Mouse (Mus musculus) common myeloid progenitor, adult 5-6 weeks (primary cell): ENCODE measurements at regions not wholly inside any gene's neighbourhood (a gene's known extent, or its start where the extent isn't known, plus 50 kb on each side); places are given as distances from the start of the nearest gene placed in this dataset.

Experiments
- ATAC-seq: replicated peaks from 2 replicates; pipeline ENCODE4 v1.8.0; 2016; ENCODE audit warnings: low read depth, mild to moderate bottlenecking, moderate TSS enrichment, inconsistent platforms; ENCODE audit not compliant: poor library complexity, severe bottlenecking

DNA sequence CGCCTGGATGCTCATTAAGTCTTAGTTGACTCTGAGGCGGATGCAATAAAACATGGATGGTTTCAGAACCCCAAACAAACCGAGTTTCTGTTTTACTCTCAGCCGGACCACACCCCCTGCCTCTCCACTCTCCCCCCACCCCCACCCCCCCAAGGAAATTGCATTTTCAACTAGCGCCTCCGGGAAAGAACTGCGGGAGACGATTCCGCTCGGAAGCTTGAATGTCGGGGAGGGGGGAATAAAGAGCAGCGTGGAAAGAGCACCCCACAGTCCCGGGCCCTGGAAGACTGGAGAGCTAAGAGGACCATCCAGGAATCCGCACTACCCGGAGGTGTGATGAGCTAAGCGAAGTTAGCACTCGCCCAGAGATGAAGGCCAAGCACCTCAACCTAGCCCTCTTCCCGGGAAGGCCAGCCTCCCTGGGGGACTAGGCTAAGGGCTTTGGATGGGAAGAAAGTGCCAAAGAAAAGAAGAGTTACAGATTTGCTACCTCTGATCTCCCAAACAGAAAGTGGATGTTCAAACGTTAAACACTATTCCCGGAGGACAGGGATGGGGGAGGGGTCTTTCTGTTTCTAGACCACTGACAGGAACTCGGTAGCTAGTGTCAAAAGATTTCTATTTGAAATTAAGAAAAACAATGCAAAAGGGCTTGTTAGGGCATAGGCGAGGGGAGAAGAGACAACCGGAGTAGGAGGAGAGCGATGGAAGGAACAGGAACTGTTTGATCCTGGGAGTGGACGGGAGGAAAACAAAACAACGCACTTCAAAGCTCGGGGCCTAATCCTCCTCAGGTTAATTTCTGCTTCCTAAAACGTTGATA lies 258.6 kb upstream of the Nfe2l3 start:
- ATAC-seq: no peak

DNA sequence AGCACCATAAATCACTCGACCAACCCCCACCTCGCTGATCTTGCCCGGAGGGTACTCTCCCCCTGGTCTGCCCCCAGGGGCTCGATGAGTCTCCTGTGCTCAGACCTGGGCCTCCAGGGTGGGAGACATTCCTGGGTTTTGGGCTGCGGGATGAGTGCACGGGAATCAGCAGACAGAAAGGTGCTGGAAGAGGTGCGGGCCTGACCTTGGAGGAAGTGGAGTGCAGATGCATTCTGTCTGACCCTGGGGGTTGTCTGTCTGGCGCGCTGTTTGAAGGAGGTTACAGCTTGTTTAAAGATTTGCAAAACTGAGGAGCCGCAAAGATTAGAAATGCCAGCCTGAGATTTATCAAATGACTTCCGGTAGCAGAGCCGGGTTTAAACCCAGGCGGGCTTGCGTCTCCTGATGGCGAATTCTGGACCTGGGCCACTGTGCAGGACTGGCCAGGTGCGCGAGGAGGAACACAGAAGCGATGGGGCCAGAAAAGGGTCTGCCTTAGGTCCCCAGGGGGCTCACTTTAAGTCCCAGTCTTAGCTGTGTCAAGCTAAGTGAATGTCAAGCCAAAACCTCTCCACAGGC lies 257.9 kb upstream of the Nfe2l3 start:
- ATAC-seq: no peak

DNA sequence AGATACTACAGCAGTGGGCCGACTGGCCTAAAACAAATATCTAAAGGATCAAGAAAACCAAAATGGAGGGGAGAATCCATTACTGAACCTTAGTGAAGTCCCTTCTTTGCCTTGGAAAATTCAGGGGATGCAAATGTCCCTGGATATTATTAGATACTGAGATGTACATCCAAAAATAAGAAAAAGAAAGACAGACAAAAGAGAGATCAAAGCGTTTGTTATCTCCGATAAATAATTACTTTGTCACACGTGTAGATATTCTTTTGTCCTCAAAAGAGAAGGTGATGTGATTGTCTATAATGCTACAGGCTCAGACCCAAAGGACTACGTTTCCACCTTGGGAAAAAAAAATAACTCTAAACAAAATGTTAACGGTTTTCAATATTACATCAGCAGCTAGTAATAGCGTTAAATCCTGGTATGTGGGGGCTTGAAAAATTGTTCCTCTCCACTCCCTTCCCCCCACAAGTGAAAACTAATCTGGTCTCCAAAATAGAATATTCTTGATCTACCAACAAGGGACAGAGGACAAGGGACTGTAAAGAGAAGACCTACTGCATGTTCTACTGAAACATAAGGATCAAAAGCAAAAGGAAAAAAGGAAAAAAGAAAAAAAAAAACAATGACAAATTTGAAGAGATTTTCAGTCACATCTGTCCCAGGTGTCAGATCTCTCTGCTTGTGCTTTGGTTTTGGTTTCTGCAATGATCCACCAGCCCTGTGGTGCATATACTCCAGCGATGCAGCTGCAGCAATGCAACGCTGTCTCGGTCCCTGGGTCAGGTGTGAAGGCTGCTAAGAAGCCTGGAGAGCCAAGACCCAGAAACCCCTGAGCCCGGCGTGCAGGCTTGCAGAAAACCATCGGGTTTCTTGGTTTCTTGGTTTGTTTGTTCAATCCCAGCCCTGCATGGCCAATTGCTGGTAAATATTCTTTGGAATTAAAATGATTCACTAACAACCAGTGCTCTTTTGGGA lies 256.6 kb upstream of the Nfe2l3 start:
- ATAC-seq: no peak

DNA sequence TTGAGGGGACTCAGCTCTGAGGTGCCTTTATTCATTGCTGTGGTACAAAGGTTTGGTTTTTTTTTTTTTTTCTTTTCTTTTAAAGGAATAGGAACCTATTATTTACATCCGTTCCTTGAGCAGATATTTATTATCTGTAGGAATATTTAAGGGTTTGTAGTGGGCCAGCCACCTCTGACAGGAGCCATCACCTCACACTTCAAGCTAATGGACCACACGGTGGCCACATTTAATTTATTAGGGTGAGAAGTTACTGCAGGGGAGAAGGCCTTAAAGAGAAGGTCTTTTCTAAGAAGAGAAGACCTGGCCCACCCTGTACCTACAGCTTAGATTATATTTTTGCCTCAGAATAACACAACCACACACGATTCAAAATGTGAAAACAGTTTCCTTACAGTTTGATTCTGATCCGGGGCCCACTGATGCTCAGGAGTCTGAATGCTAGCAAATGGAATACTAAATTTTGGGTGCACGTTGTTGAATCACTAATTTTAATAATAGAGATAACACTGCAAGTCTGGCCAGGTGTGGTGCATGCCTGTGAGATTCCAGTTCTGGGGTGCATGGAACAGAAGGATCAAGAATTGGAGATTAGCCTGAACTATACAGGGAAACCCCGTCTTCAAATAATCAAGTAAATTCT lies 255.6 kb upstream of the Nfe2l3 start:
- no peak for ATAC-seq

DNA sequence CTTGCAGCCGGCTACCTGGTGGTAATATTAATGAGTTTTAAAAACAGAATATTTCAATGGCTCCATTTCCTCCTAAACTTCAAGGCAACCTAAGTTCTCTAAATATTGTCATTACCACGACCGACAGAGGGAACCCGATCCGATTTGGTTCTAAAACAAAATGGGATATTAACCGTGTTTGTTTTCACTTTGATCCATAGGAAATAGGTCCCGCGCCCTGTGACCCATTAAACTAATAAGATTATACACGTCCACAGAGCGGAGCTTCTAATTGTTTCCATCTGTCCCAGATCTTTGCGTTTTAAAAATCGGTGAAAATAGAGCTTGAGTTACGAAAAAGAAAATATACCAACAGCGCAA lies 254.8 kb upstream of the Nfe2l3 start:
- no peak for ATAC-seq

DNA sequence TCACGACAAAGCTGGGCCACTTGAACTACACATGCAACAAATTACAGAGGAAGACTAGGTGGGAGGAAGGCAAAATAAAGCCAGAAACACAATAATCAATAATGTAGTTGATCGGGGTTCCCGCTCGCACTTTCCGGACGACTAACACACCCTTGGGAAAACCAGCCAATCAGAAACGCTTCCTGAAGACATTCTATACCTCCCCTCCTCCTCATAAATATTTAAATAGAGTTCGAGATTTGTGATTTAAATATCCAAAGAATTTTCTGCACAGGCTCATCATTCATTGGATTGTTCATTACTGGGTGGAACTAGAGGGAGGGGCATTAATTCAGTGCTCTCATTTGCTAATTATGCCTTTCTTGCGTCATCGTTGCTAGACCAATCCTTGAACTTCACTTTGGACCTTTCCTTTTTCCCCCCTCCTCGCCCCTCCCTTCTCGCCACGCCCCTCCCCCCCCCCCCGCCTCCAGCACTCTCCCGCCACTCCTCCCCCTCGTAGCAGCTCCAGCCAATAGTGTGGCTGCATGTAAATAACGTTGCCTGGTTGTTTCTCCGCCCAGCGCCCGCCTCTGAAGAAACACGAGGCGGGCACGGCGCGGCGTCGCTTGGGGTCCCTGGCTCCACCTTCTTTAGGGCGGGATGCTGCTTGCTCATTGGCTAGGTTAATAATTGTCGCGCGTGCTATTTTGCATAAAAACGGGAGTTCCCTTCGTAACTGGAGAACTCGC lies 254.2 kb upstream of the Nfe2l3 start:
- peak; percentile 97 for ATAC-seq

DNA sequence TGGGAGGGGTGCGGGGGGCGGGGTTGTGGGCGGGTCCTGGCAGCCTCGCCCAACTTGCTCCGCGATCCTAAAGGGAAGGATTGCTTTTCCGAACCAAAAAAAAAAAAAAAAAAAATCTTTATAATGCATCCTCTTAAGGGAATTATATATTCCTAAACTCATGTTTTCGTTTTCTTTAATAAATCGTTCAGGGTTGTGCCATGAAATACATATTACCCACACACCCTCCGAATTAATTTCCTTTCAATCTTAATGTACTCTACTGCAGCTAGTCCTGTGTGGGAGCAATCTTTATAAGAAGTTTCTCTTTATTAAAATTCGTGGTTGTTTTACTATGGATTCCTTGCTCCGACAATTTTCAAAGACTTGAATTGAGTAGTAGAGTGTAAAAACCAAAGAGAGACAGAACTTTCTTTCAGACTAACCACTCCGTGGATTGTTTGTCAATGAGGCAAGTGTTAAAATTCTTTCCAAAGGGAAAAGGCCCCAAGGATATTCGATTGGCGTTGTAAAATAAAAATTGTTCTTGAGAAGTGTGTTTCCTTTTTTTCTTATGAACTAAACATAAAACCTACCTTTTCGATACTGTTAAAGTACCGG lies 253.6 kb upstream of the Nfe2l3 start:
- no peak for ATAC-seq

DNA sequence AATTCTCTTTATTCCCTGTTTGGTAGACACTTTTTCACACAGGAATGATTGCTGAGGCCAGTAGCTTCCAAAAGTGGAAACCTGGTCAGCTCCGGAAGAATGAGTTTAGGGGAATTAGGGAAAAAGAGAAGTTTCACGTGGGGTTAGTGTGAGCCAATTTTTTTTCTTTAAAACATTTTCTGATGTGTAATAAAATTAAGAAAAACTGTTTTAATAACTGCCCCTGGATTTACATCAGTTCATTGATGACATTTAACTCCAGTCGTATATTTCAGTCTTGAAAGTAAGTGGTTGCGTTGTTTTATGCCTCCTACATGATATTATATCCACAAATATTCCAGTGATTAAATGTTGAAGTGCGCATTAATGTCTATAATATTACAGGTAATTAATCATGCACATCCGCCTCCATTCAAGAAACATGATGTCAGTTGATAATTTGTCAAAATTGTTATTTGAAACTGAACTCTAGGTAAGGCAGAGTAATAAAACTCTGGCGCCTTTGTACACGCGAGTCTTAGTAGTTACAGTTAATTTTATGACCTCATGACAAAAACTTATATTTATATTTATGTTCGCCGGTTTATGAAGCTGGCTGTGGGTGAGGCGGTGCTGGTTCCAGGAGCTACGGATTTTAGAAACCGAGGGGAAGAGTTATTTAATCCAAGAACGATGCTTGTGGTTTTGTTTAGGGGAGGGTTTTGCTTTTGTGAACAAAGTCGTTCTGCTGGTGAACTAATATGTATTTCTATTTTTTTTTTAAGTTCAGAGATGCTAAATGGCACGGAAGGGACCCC lies 252.5 kb upstream of the Nfe2l3 start:
- no peak for ATAC-seq

DNA sequence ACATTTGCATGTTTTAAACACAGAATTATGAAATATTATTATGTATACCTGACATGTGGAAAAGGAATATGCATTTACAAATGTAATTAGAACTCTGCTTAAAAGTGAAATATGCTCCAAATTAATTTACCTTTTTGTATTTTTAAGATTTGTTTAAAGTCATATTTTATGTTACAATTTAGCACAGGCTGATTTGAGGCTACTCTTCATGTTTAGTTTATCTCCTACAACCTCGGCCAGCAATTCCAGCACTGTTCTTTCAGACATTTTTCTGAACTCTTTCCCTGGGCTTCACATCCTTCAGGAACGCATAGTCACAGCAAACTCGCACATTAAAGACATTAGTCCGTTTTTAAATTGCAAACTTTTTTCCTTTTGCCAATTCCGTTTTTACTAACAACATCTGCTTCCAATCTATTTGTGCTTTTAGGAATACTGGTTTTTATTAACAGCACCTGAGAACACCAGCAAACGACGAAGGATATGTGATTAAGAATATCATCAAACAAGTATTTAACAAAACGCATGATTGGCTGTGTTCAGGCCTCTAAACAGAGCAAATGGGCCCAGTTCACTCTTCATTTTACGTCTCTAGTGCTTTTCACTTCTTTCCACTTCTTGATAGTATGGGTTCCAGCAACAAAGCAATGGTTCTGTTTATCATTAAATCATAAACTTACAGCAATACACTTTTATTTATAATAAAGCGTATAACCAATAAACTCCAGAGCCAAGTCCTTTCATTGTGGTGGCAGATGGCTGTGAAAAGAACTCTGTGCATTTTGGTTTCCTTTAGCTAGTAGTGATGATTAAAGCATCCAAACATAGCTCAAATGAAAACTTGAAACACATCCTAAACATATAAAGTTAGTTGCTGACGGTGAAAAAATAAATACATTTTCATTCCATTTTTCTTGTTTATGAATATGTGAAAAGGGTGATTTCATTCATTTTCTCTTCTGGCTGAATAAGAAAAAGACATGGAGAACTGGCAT lies 251.3 kb upstream of the Nfe2l3 start:
- no peak for ATAC-seq

DNA sequence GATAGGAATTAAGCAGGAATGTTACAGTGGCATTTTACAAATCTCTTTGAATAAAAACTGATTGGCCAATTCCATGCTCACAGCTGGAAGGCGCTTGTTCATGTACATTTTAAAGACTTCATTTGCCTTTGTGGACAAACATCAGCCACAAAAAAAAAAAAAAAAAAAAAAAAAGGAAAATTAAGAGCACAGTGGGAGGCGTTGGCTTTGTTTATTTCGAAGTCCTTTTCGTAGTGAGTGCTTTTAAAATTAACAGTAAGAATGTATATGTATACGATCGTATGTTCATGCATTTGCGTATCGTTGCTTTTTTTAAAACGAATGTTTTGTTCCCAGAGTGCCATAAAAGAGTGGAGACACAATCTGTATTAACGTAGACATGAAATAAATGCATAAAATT lies 250.6 kb upstream of the Nfe2l3 start:
- no peak for ATAC-seq

DNA sequence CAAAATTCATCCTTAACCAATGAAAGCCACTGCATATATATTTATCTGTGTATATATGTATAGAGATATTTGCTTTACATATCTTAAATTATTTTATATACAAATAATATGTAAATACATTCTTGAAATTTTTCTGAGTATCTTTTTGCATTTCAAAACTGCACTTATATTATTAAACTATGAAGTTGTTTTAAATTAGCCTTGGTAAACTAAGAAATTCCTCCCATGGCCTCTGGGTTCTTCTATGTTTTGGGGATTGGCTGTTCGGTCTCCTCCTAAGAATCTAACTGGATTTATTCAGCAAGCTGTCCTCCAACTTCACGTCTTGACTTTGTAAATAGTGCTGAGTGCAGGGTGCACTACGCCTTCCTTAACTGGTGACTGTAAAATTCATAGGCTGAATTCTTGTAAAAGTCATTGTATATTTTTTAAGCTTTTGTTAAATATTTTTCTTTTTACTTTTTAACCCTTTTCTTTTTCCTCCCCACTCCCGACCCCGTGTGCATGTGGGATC lies 249.6 kb upstream of the Nfe2l3 start:
- no peak for ATAC-seq

DNA sequence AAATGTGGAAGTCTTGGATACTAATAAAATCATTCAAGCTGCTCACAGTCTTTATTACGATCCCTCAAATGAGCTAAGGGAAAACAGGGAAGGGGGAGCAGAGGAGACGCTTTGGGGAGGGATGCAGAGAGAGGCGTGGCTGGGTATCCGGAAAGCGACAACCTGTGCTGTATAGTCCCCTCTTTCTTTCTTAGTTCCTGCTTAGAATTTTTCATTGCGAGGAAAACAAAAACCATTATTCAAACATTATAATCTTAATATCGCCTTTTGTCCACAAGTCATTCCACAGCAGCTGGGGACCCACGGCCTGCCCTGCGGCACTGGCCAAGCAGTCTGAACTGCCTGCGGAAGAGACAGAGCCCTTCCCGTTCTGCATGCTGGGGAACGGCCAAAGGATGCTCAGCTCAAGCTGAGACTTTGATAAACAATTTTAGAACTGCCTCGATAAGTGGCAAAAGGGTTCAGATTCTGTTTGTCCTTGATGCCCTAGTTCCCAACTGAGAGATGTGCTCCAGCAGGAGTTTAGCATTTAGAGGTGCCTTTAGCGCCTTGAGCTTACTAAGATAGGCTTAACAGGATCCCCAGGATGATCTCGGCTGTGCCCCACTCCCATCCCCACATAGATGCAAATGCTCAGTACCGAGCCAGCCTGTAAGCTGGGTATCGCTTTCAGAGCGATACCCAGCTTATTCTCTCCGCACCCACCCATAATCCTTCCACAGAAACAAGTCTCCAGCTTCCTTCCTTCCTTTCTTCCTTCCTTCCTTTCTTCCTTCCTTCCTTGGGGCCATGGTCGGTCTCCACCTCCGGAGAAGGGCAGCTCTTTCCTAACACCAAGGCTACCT lies 248.7 kb upstream of the Nfe2l3 start:
- no peak for ATAC-seq

DNA sequence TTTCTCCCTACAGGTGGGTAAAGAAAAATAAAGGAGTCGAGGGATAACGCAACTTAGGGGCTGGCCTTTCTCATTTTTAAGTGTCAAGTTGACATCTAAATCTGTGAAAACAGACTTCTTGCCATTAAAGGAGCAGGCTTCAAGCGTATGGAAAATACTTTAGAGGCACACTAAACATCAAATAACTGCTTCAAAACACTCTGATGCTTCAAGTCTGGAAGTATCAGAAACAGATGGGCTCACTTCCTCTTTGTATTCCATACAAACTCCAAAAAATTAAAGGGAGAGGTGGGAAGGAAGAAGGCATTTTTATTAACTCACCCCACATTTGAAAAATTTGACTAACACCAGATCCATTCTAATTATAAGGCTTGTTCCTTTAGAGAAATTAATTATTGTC lies 248.0 kb upstream of the Nfe2l3 start:
- ATAC-seq: no peak

DNA sequence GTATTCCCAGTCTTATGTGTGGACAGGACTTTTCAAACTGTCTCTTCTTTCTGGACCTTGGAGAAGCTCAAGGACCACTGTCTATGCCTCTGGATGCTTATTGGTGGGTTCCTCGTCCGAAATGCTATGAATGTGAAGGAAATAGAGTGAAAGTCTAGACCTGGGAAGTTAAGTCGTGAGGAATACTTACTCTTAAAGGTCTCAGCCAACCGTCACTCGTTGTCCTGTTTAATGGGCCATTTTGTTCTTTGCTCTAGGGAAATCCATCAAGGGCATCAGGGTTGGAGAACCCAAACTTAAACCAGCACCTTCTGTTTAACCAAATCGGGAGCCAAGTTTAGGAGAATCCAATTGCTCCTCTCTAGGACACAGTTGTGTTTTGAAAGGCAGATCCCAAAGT lies 247.3 kb upstream of the Nfe2l3 start:
- no peak for ATAC-seq

DNA sequence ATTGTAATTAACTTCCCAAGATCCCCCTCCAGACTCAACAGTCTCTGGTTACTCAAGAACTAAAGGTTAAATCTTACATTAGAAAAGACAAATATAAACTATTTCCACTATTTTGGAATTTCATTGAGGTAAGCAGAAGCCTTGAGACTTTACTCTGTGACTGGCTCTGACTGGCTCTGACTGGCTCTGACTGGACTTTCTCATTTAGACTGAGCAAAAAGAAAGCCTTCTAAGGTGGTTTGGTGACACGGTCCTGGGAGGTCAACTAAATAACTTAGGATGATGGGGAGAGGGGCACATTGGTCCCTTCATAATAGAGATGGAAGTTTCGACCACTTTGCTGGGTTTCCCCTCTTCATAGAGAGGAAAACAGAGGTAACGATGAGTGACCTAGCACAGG lies 243.3 kb upstream of the Nfe2l3 start:
- no peak for ATAC-seq

DNA sequence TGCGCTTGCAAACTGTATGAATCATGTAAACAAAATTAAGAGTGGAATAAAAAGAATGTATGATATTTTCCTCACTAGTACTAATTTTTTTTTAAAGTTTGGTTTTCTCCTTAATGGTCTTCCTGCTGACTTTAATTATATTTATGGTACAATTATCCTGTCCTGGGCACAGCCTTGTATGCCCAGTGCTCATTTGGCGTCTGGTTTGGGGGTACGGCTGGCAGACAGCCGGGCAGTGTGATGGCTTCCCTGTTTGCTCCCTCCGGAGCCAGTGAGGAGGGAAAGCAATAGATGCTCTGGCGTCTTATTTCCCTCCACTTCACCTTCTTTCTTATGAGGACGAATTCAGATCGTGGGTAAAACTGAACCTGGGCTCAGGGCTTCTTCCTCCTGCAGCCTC lies 239.6 kb upstream of the Nfe2l3 start:
- no peak for ATAC-seq
